Mouse (Mus musculus) brain, embryonic 14.5 days (tissue): Measurements from ENCODE around the gene Cdan1.

Experiments
- CTCF ChIP-seq: fragments of 200-500 bp; IDR thresholded peaks from 2 replicates; pipeline ENCODE4 v1.5.1; 2012; ENCODE audit warnings: inconsistent platforms, mild to moderate bottlenecking, moderate library complexity, borderline replicate concordance; ENCODE audit not compliant: insufficient read depth, insufficient read length; ENCODE audit errors: extremely low read depth
- POLR2A ChIP-seq: fragments of 200-500 bp; IDR thresholded peaks from 2 replicates; pipeline ENCODE4 v1.6.1; 2012; ENCODE audit warnings: mild to moderate bottlenecking, inconsistent platforms, borderline replicate concordance; ENCODE audit not compliant: poor library complexity, insufficient read depth, insufficient read length, severe bottlenecking; ENCODE audit errors: extremely low read depth

DNA sequence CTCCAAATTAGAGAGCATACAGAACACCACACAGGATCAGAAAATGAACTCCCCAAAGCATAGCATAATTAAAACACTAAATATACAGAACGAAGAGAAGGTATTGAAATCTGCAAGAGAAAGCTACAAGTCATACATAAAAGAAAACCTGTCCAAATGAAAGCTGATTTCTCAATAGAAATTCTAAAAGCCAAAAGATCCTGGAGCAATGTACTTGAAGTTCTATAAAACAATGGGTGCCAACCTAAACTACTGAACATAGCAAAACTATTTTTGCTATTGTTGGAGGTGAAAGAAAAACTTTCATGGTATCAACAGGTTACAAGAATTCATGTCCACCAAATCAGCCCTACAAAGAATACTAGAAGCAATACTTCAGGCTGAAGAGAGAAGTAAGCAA lies 8.7 kb downstream of the Cdan1 start:
- TF ChIP-seq CTCF (no peak), POLR2A (no peak)
